Mouse (Mus musculus): Measurements from ENCODE around the gene Metap1d.

Gene Metap1d

GRCm38 (mm10) chr2:71453161-71453916 lies at the start of gene Metap1d:
Gene Metap1d (plus strand): TSS chr2:71453276.
- DNase-seq, result peak; percentile 94 to 96

- DNase-seq, result no peak
These were observed 47.5 kb upstream of the Metap1d start for GRCm38 (mm10) chr2:71405613-71406012.

- DNase-seq, result no peak
These were observed 34.3 kb upstream of the Metap1d start for GRCm38 (mm10) chr2:71418760-71419280.

GRCm38 (mm10) chr2:71419408-71419807 lies 33.7 kb upstream of the Metap1d start:
- DNase-seq, result no peak

- no peak for DNase-seq
These were observed 32.1 kb upstream of the Metap1d start for GRCm38 (mm10) chr2:71420895-71421425.

- DNase-seq, result no peak
These were observed 28.5 kb upstream of the Metap1d start for GRCm38 (mm10) chr2:71424545-71424944.

GRCm38 (mm10) chr2:71435440-71435839 lies 17.6 kb upstream of the Metap1d start:
- DNase-seq, result no peak

- DNase-seq, result no peak
These were observed 9.7 kb upstream of the Metap1d start for GRCm38 (mm10) chr2:71443376-71443775.

- DNase-seq, result no peak
These were observed 7.4 kb upstream of the Metap1d start for GRCm38 (mm10) chr2:71445536-71446196.

- DNase-seq, result no peak
These were observed 3.5 kb upstream of the Metap1d start for GRCm38 (mm10) chr2:71449604-71450003.

- DNase-seq, result no peak
These were observed 1.3 kb upstream of the Metap1d start for GRCm38 (mm10) chr2:71451761-71452160.

- no peak for DNase-seq
These were observed 813 bp downstream of the Metap1d start for GRCm38 (mm10) chr2:71453917-71454260.

GRCm38 (mm10) chr2:71458624-71459023 lies 5.5 kb downstream of the Metap1d start:
- DNase-seq, result no peak

GRCm38 (mm10) chr2:71459659-71460058 lies 6.6 kb downstream of the Metap1d start:
- DNase-seq, result no peak

GRCm38 (mm10) chr2:71461139-71461538 lies 8.1 kb downstream of the Metap1d start:
- DNase-seq, result no peak

- DNase-seq, result no peak
These were observed 8.5 kb downstream of the Metap1d start for GRCm38 (mm10) chr2:71461589-71461988.

- DNase-seq, result no peak
These were observed 9.0 kb downstream of the Metap1d start for GRCm38 (mm10) chr2:71462066-71462465.

GRCm38 (mm10) chr2:71462553-71462952 lies 9.5 kb downstream of the Metap1d start:
- no peak for DNase-seq

GRCm38 (mm10) chr2:71466103-71466502 lies 13.0 kb downstream of the Metap1d start:
- DNase-seq, result no peak

- peak in 1 of 2 experiments; percentile 14 for DNase-seq
These were observed 13.9 kb downstream of the Metap1d start for GRCm38 (mm10) chr2:71466861-71467450.

- no peak for DNase-seq
These were observed 18.0 kb downstream of the Metap1d start for GRCm38 (mm10) chr2:71471094-71471493.

GRCm38 (mm10) chr2:71473830-71474229 lies 20.8 kb downstream of the Metap1d start:
- no peak for DNase-seq

GRCm38 (mm10) chr2:71474345-71474744 lies 21.3 kb downstream of the Metap1d start:
- DNase-seq, result no peak

GRCm38 (mm10) chr2:71475311-71475710 lies 22.2 kb downstream of the Metap1d start:
- DNase-seq, result no peak
